Mouse (Mus musculus) ovary, postnatal 10 days (tissue): ENCODE measurements around the gene Tex101.
"Not testable (repeated sequence)": the region's sequence is repeated elsewhere in the genome, so short reads cannot be mapped to it uniquely, and the experiment has no call there.

Experiments
- DNase-seq: peaks from one replicate; pipeline ENCODE4 v3.0.0; 2022; ENCODE audit warnings: low spot score

Tex101 gene

GRCm38 (mm10) chr7:24676575-24676974 lies at the start of gene Tex101:
Tex101 (minus strand) TSS chr7:24676675.
- no peak for DNase-seq

- no peak for DNase-seq
Observed at GRCm38 (mm10) chr7:24715039-24715438, 38.6 kb upstream of the Tex101 start.

GRCm38 (mm10) chr7:24708832-24709292 lies 32.4 kb upstream of the Tex101 start, which contains the start of gene BC049730:
BC049730 (plus strand) TSS chr7:24709242.
- no peak for DNase-seq

GRCm38 (mm10) chr7:24702841-24703240 lies 26.4 kb upstream of the Tex101 start:
- DNase-seq: not testable (repeated sequence)

GRCm38 (mm10) chr7:24697891-24698290 lies 21.4 kb upstream of the Tex101 start:
- not testable (repeated sequence) for DNase-seq

- not testable (repeated sequence) for DNase-seq
Observed at GRCm38 (mm10) chr7:24692693-24693092, 16.2 kb upstream of the Tex101 start.

GRCm38 (mm10) chr7:24687519-24687918 lies 11.0 kb upstream of the Tex101 start:
- not testable (repeated sequence) for DNase-seq

- not testable (repeated sequence) for DNase-seq
Observed at GRCm38 (mm10) chr7:24684121-24684520, 7.6 kb upstream of the Tex101 start.

GRCm38 (mm10) chr7:24671944-24672439 lies 4.5 kb downstream of the Tex101 start:
- no peak for DNase-seq

- DNase-seq: no peak
Observed at GRCm38 (mm10) chr7:24664959-24665358, 11.5 kb downstream of the Tex101 start.

GRCm38 (mm10) chr7:24664301-24664700 lies 12.2 kb downstream of the Tex101 start:
- DNase-seq: no peak

- DNase-seq: peak; percentile 16
Observed at GRCm38 (mm10) chr7:24662575-24662974, 13.9 kb downstream of the Tex101 start.

- no peak for DNase-seq
Observed at GRCm38 (mm10) chr7:24661118-24661904, 15.2 kb downstream of the Tex101 start.

- DNase-seq: no peak
Observed at GRCm38 (mm10) chr7:24659737-24660357, 16.6 kb downstream of the Tex101 start.

GRCm38 (mm10) chr7:24653681-24654080 lies 22.8 kb downstream of the Tex101 start:
- peak; percentile 24 for DNase-seq

GRCm38 (mm10) chr7:24646486-24646885 lies 30.0 kb downstream of the Tex101 start:
- no peak for DNase-seq

GRCm38 (mm10) chr7:24644996-24645395 lies 31.5 kb downstream of the Tex101 start:
- no peak for DNase-seq

GRCm38 (mm10) chr7:24644492-24644891 lies 32.0 kb downstream of the Tex101 start:
- DNase-seq: no peak

- peak; percentile 6 for DNase-seq
Observed at GRCm38 (mm10) chr7:24642491-24642890, 34.0 kb downstream of the Tex101 start.

- no peak for DNase-seq
Observed at GRCm38 (mm10) chr7:24640450-24640849, 36.0 kb downstream of the Tex101 start.

GRCm38 (mm10) chr7:24638026-24638856 lies 38.2 kb downstream of the Tex101 start:
- DNase-seq: no peak

- DNase-seq: no peak
Observed at GRCm38 (mm10) chr7:24637046-24637445, 39.4 kb downstream of the Tex101 start.
